Mouse (Mus musculus) bone marrow, adult 2 months (tissue): ENCODE data around the gene Zcwpw1. TPM values are rescaled to one million over a fixed set of nuclear protein-coding genes. Genes with fewer than 3 reads are reported as not detected.
"Not testable (repeated sequence)": the region's sequence is repeated elsewhere in the genome, so short reads cannot be mapped to it uniquely, and the experiment has no call there.

Experiments used
- H3K27ac ChIP-seq: fragments of 200-500 bp; 2 replicates; pipeline ENCODE4 v1.5.1; 2012; ENCODE audit warnings: low read depth, mild to moderate bottlenecking, control low read depth, inconsistent platforms, low read length; ENCODE audit not compliant: control insufficient read depth, poor library complexity, insufficient read depth
- H3K4me1 ChIP-seq: fragments of 200-500 bp; 2 replicates; pipeline ENCODE4 v1.6.1; 2011; ENCODE audit warnings: low read length; ENCODE audit not compliant: control insufficient read depth, insufficient read depth
- H3K4me3 ChIP-seq: fragments of 200-500 bp; replicated peaks from 2 replicates; pipeline ENCODE3; 2011; ENCODE audit warnings: mild to moderate bottlenecking, low read depth, low read length, control low read depth; ENCODE audit not compliant: control insufficient read depth
- WGBS: fragments of 180-500 bp; shearing (Covaris S2); methylation state at CpG from one replicate; pipeline ENCODE4 v1.1.7; 2018; 5-methylcytosine and 5-hydroxymethylcytosine counted together
- polyA plus RNA-seq: library from polyadenylated mRNA; stranded (reverse); fragments of >200 nt; gene quantifications from 2 replicates; pipeline ENCODE4 v1.2.4, GENCODE M21; 2011; ENCODE audit warnings: low replicate concordance; ENCODE audit not compliant: missing spikeins, insufficient read depth, insufficient read length

The Zcwpw1 gene
- polyA plus RNA-seq, 1 experiment, result 18.7 TPM

GRCm38 (mm10) chr5:137868600-137868999, 81.0 kb downstream of the Zcwpw1 start:
- not testable (repeated sequence) for H3K4me3 ChIP-seq, H3K4me1 ChIP-seq, H3K27ac ChIP-seq
- WGBS, result 74% methylated on average over 2 of the region's 2 CpGs

GRCm38 (mm10) chr5:137871644-137872380, 84.2 kb downstream of the Zcwpw1 start, which contains the start of gene Pilrb2:
Gene Pilrb2 (minus strand): TSS chr5:137871815.
- not testable (repeated sequence) for H3K4me1 ChIP-seq
- Histone ChIP-seq H3K4me3 (peak within 1 kb of the TSS; percentile 59), H3K27ac (peak within 1 kb of the TSS; percentile 72)
- WGBS, result 24% methylated on average over 3 of the region's 3 CpGs

Other genes with a start within 250 kb of the Zcwpw1 start
- gene Actl6b, start 234.3 kb upstream of the Zcwpw1 start, polyA plus RNA-seq, result not detected in 2 replicates
- gene Tfr2, start 218.0 kb upstream of the Zcwpw1 start, polyA plus RNA-seq, result 25.9 and 51.0 TPM in 2 replicates
- gene Mospd3, start 186.7 kb upstream of the Zcwpw1 start, polyA plus RNA-seq, result 25.4 and 29.1 TPM in 2 replicates
- 17.2 and 23.4 TPM in 2 replicates for gene Pcolce, start 174.0 kb upstream of the Zcwpw1 start, polyA plus RNA-seq
- gene Fbxo24, start 158.8 kb upstream of the Zcwpw1 start, polyA plus RNA-seq, result 0.41 TPM in 1 of 2 replicates, not detected in the other
- 36.1 and 108 TPM in 2 replicates for gene Lrch4, start 158.7 kb upstream of the Zcwpw1 start, polyA plus RNA-seq
- gene Gm20605, start 158.6 kb upstream of the Zcwpw1 start, polyA plus RNA-seq, result 24.9 and 41.6 TPM in 2 replicates
- gene Sap25, start 146.5 kb upstream of the Zcwpw1 start, polyA plus RNA-seq, result 65.6 and 161 TPM in 2 replicates
- 0.77 TPM in 1 of 2 replicates, not detected in the other for gene Irs3, start 142.1 kb upstream of the Zcwpw1 start, polyA plus RNA-seq
- gene Agfg2, start 103.1 kb upstream of the Zcwpw1 start, polyA plus RNA-seq, result 33.1 and 50.5 TPM in 2 replicates
- 1.2 and 1.9 TPM in 2 replicates for gene Nyap1, start 46.2 kb upstream of the Zcwpw1 start, polyA plus RNA-seq
- gene Tsc22d4, start 42.1 kb upstream of the Zcwpw1 start, polyA plus RNA-seq, result 143 and 144 TPM in 2 replicates
- gene Ppp1r35, start 8.9 kb upstream of the Zcwpw1 start, polyA plus RNA-seq, result 52.6 and 130 TPM in 2 replicates
- gene Mepce, start 143 bp upstream of the Zcwpw1 start, polyA plus RNA-seq, result 25.6 and 45.6 TPM in 2 replicates
- 27.5 and 45.8 TPM in 2 replicates for gene Pilra, start 48.5 kb downstream of the Zcwpw1 start, polyA plus RNA-seq
- gene Pilrb1, start 70.3 kb downstream of the Zcwpw1 start, polyA plus RNA-seq, result 12.3 and 32.6 TPM in 2 replicates
- gene Pilrb2, start 84.0 kb downstream of the Zcwpw1 start, polyA plus RNA-seq, result 30.9 and 80.6 TPM in 2 replicates
- gene Cyp3a13, start 133.8 kb downstream of the Zcwpw1 start, polyA plus RNA-seq, result not detected in 2 replicates
- gene Gjc3, start 175.3 kb downstream of the Zcwpw1 start, polyA plus RNA-seq, result not detected in 2 replicates
- 4.6 and 9.7 TPM in 2 replicates for gene Azgp1, start 193.7 kb downstream of the Zcwpw1 start, polyA plus RNA-seq
- gene Smok3a, start 233.5 kb downstream of the Zcwpw1 start, polyA plus RNA-seq, result not detected in 2 replicates
- gene Smok3b, start 233.6 kb downstream of the Zcwpw1 start, polyA plus RNA-seq, result not detected in 2 replicates